Mouse (Mus musculus) left cerebral cortex, adult 8-10 months (tissue): ENCODE results near the gene Gas2l1. TPM values are rescaled to one million over a fixed set of nuclear protein-coding genes. Genes with fewer than 3 reads are reported as not detected.
"Not testable (repeated sequence)": the region's sequence is repeated elsewhere in the genome, so short reads cannot be mapped to it uniquely, and the experiment has no call there.

Experiments
- DNase-seq, 2 experiments: peaks; one replicate each; pipeline ENCODE4 v3.0.0; 2022; ENCODE audit warnings: low spot score in 2 of 2
- total RNA-seq, 4 experiments: library from RNA; stranded (reverse); gene quantifications; 2 replicates each; pipeline ENCODE4 v1.2.4; 2022

Gene Gas2l1
- total RNA-seq, result 10 to 100 TPM; 71.8 to 78.4 (median 75.3) TPM

- peak; percentile 74 to 80 for DNase-seq
Measured at GRCm38 (mm10) chr11:5065056-5065821, at the start of gene Gas2l1. Gas2l1 (minus strand) TSS chr11:5065327.

GRCm38 (mm10) chr11:5113645-5114044, 48.5 kb upstream of the Gas2l1 start:
- DNase-seq, result no peak

DNA sequence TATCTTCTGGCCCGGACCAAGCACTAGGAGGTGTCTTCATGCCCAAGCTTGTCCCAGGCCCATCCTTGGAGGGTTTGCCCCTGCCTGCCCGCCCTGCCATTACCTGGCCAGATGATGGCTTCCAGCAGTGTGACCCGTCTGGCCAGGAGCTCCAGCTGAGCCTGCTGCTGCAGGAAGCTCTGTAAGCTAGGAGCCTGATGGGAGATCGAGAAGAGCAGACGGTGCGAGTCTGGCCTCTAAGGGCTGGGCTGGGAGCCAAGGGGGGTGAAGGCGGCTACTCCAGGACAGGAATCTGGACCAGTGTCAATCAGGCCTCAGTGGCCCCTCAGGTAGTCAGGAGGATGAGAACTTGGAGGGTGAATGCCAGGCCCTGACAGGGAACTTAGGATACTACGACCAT, 44.3 kb upstream of the Gas2l1 start:
- DNase-seq, result no peak

- no peak for DNase-seq
Measured at GRCm38 (mm10) chr11:5103986-5104509, 38.9 kb upstream of the Gas2l1 start.

DNA sequence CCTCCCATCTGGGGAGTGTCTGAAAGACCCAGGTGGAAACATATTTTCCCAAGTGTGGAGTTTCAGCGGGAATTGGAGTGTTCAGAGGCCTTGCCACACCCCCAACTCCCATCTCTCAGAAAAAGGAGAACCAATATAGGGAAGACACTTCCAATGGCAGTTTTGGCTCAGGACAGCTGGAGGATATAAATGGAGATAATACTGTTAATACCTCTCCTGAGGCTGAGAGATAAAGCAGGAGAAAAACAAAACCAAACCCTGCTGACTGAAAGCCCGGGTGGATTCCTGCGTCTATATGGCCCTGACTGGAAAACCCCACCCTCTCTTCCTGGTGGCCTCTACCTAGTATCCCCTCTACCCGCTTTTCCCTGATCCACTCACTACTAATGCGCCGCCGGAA, 37.3 kb upstream of the Gas2l1 start:
- DNase-seq, result no peak

DNA sequence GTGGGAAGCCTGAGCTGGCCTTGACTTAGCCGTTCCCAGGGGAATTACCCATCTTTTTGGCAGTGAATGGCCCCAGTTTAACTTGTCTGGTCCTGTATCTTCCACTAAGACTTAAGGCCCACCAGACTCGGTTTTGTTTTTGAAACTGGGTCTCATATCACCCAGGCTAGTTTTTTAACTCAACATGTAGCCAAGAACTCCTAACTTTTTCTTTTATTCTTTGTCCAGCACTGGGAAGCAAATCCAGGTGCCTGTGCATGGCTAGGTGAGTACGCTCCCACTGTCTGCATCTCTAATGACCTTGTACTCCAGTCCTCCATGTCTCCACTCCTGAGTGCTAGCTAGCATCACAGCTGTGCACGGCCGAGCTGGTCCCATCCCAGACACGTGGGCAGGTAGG, 36.5 kb upstream of the Gas2l1 start:
- DNase-seq, result no peak

DNA sequence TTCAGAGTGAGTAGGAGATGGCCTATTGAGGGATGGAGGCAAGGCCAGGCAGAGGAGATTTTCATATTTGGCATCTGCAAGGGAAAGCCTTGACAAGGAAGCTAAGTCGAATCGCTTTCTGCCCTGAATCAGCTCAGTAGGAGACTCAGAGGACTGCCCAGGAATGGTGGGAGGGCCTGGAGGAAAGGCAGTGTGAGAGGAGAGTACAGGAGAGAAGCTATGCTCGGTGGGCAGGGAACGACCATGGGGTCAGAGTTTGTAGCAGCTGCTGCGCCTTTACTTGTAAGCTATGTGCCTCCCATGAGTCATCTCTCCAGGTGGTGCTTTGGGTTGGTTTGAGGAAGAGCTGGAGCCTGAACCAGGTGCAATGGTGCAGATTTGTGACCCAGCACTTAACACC, 35.7 kb upstream of the Gas2l1 start:
- no peak for DNase-seq

DNA sequence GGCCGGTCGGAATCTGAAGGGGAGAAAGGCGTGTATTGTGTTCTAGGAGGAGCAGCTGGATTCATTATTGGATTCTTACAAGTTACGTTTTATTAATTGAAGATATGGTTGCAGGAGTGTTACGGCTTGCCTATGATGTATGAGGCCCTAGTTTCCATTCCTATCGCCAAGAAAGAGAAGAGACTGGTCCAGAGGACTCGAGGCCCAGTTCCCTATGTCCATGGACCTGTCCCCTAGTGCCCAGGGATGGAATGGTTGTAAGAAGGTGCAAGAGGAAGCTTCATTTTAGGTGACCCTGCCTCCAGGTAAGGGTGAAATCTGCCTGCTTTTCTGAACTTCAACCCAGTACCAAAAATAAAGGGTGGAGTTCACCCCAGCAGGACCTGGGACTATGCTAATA, 35.2 kb upstream of the Gas2l1 start:
- no peak for DNase-seq

DNA sequence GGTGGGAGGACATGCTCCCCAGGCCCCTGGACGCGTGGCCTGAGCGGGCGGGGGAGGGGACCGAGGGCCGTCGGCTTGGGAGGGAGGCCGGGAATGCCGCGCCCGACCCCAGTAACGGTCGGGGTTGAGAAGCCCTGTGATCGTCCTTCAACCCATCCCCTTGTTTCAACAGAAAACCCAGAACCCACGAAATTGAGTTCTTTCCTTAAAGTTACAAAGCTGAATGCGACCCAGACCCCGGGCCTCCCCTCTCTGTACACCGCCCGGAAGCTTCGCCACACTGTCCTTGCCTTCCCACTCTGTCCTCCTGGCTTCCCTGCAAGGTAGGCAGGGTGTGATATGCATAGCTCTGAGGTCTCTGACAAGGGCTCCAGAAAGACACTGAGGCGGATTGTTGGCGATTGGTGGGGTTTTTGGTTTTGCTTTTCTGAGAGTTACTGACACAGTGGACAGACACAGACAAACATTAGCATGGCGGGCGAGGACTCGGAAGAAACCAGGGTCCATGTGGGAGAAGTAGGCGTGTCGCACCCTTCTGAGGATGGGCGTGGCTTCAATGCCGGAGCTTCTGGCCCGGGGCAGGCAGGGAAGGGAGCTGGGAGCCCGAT, 34.6 kb upstream of the Gas2l1 start:
- peak; percentile 66 to 73 for DNase-seq

GRCm38 (mm10) chr11:5098736-5099542, 33.8 kb upstream of the Gas2l1 start, which contains the start of the genes Rhbdd3 and Ewsr1:
Rhbdd3 (plus strand) TSS chr11:5098926.
Ewsr1 (minus strand) TSS chr11:5099266.
- peak; percentile 94 to 99 for DNase-seq

DNA sequence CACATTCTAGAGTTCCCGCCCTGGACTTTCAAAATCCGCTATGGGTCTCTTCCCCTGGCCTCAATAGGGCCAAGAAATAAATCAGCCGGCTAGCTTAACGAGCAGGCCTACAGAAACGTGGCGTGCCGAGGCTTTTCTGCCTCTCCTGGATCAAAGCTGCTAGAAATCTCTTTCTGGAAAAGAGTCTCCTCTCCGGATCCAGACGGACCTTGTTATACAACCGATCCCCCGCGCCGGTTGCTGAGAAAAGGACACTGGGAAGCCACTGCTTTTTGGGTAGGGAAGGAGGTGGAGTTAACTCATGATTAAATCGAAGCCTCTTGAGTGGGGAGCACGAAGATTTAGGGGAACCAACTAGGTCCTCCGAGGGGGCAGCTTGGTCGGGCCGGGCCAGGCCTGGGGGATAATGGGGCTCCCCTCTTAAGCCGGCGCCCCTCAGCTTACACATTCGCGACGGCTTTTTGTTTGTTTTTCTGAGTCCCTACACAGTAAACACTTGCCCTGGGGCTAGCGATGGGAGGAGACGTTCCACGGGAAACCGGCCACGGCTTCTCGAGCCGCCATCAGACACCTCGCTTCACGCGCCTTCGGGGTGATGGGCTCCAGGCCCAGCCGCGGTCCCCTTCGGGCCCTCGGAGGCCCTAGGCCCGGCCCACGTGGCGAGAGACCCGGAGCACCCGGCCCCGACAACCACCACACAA, 33.1 kb upstream of the Gas2l1 start:
- peak in 1 of 2 experiments; percentile 53 for DNase-seq

DNA sequence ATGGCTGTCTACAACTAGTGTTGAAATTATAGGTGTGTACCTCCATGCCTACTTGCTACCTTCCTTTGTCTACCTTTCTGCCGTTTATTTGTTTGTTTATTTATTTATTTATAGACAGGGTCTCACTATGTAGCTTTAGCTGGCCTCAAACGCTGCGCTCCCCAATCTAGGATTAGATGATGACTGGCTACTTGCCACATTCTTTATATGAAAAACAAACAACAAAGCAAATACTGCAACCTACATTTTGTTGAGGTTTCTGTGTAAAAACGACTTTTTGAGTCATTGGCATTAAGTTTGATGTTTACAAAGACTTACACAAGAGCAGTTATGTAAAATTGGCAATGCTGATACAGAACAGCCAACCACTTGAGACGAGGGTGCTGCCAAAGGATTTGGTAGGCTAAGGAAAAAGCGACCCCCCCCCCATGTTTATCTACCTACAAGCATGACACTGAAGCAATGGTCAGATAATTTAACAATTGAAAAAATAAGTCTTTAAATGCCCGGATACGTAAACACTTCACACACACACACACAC, 31.4 kb upstream of the Gas2l1 start:
- no peak for DNase-seq

- DNase-seq, result no peak
Measured at GRCm38 (mm10) chr11:5095877-5096276, 30.8 kb upstream of the Gas2l1 start.

DNA sequence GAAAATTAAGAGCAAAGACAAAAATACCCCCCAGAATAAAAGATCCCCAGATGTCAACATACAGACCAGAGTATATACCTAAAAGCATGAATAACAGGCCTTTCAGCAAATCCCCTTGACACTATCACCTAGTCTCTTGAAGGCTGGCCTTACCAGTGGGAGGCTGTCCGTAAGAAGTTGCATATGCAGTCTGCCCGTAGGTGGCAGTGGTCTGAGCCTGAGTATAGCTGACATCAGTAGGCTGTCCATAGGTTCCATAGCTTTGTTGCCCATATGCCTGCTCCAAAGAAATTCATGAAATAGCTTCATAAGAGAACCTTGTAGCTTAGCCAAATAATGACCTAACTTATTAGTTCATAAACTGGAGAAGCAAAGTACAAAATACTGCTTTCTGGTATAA, 26.6 kb upstream of the Gas2l1 start:
- DNase-seq, result no peak

GRCm38 (mm10) chr11:5089147-5089546, 24.0 kb upstream of the Gas2l1 start:
- DNase-seq, result no peak

DNA sequence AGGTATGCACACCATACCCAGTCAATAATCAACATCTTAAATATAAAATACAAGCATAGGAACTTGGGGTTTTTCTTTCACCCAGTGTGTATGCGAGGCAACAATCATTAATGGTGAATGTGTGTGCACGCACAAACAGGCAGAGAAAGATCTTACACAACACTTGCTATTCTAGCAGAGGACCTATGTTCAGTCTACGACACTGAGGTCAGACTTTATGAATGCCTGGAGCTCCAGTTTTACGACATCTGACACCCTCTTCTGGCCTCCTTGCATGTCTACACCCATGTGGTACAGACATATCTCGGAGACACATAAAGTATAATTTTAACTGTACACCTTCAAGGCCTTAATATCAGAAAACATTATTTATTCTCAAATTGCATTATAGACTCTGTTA, 11.7 kb upstream of the Gas2l1 start:
- not testable (repeated sequence) for DNase-seq

DNA sequence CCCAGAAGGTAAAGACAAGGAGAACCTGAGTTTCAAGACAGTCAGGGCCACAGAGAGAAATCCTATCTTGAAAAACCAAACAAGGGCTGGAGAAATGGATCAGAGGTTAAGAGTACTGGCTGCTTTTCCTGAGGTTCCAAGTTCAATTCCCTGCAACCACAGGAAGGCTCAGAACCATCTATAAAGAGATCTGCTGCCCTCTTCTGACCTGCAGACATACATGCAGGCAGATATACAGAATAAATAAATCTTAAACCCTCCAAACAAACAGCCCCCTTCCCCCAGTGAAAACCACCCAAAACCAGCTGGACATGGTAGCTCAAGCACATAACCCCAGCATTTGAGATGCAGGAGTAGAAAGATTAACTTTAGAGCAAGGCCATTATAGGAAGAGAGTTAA, 10.6 kb upstream of the Gas2l1 start:
- no peak for DNase-seq

GRCm38 (mm10) chr11:5074882-5075281, 9.8 kb upstream of the Gas2l1 start:
- no peak for DNase-seq

- DNase-seq, result no peak
Measured at GRCm38 (mm10) chr11:5068126-5068971, 3.2 kb upstream of the Gas2l1 start.

DNA sequence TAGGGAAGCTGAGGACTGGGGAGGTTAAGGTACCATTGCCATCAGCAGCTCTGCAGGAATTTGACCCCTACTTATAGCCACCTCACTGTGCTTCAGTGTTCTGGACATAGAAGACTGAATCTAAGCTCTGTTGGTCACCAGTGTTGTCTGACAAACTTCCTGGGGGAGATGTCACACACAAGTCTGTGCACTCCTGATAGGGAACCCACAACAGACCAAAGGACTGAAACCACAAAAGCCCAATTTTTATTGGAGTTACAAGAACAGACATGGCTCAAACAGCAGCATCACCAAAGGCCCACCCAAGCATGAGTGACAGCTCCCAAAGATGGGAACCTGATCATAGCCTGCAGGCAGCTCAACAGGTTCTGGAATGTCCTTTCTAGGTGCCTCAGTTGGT, 1.9 kb upstream of the Gas2l1 start:
- DNase-seq, result no peak
